Mouse (Mus musculus) midbrain, embryonic 10.5 days (tissue): ENCODE data around the gene Cby1. TPM values are rescaled to one million over a fixed set of nuclear protein-coding genes. Genes with fewer than 3 reads are reported as not detected.
"Not testable (repeated sequence)": the region's sequence is repeated elsewhere in the genome, so short reads cannot be mapped to it uniquely, and the experiment has no call there.

Experiments
- DNase-seq: peaks from one replicate; pipeline ENCODE4 v3.0.0-alpha.2; 2017; ENCODE audit warnings: low spot score
- H3K27ac ChIP-seq: fragments of 300-500 bp; sonication (generic); replicated peaks from 2 replicates; pipeline ENCODE4 v1.5.1; 2016; ENCODE audit warnings: mild to moderate bottlenecking
- H3K27me3 ChIP-seq: fragments of 300-500 bp; sonication (generic); 2 replicates; pipeline ENCODE4 v1.6.1; 2016; ENCODE audit warnings: low read depth, mild to moderate bottlenecking; ENCODE audit not compliant: poor library complexity, severe bottlenecking
- H3K36me3 ChIP-seq: fragments of 300-500 bp; sonication (generic); 2 replicates; pipeline ENCODE4 v1.6.1; 2016; ENCODE audit warnings: mild to moderate bottlenecking, moderate library complexity
- H3K4me1 ChIP-seq: fragments of 300-500 bp; sonication (generic); 2 replicates; pipeline ENCODE4 v1.6.1; 2016
- H3K4me3 ChIP-seq: fragments of 300-500 bp; sonication (generic); 2 replicates; pipeline ENCODE4 v1.5.1; 2016; ENCODE audit warnings: mild to moderate bottlenecking, moderate library complexity
- H3K9me3 ChIP-seq: fragments of 300-500 bp; sonication (generic); replicated peaks from 2 replicates; pipeline ENCODE4 v1.6.1; 2016; ENCODE audit warnings: mild to moderate bottlenecking
- WGBS: fragments of 180-500 bp; shearing (Covaris S2); methylation state at CpG from one replicate; pipeline ENCODE4 v1.1.7; 2016; 5-methylcytosine and 5-hydroxymethylcytosine counted together
- polyA plus RNA-seq: library from polyadenylated mRNA; unstranded; fragments of >200 nt; fragmentation: Nextera tagmentation; extraction: Ambion mirVana; gene quantifications from 2 replicates; pipeline ENCODE4 v1.2.1, GENCODE M21; 2016

Gene Cby1
- polyA plus RNA-seq, 1 experiment from 2014 or later: 89.1 TPM

GRCm38 (mm10) chr15:79651481-79651880 lies 7.5 kb upstream of the Cby1 start:
- H3K36me3 ChIP-seq: peaks cover 41% of the 10 kb centered on the region
- H3K27ac ChIP-seq: no peak overlapping the region
- H3K9me3 ChIP-seq: no peaks in the 10 kb centered on the region
- H3K27me3 ChIP-seq: no peaks in the 10 kb centered on the region
- H3K4me3 ChIP-seq: no peak overlapping the region
- 76% methylated on average over 4 of the region's 4 CpGs for WGBS
- no peak for DNase-seq
- H3K4me1 ChIP-seq: no peaks in the 10 kb centered on the region

GRCm38 (mm10) chr15:79656451-79656850 lies 2.5 kb upstream of the Cby1 start:
- H3K27me3 ChIP-seq: no peaks in the 10 kb centered on the region
- H3K36me3 ChIP-seq: peaks cover 18% of the 10 kb centered on the region
- no peak overlapping the region for H3K4me3 ChIP-seq
- 93% methylated on average over 14 of the region's 14 CpGs for WGBS
- no peak overlapping the region for H3K27ac ChIP-seq
- peaks cover 2% of the 10 kb centered on the region; the same call in 1 of the 2 replicates for H3K9me3 ChIP-seq
- H3K4me1 ChIP-seq: peaks cover 14% of the 10 kb centered on the region
- no peak for DNase-seq

- no peaks in the 10 kb centered on the region for H3K27me3 ChIP-seq
- H3K9me3 ChIP-seq: peaks cover 6% of the 10 kb centered on the region
- H3K4me1 ChIP-seq: peaks cover 14% of the 10 kb centered on the region
- H3K27ac ChIP-seq: peak overlapping the region; percentile 99
- peak; percentile 81 for DNase-seq
- 6% methylated on average over 16 of the region's 16 CpGs for WGBS
- peaks cover 24% of the 10 kb centered on the region for H3K36me3 ChIP-seq
- H3K4me3 ChIP-seq: peak overlapping the region; percentile 74
Observed at GRCm38 (mm10) chr15:79657837-79658530, 1.0 kb upstream of the Cby1 start.

GRCm38 (mm10) chr15:79661852-79662251 lies 2.9 kb downstream of the Cby1 start:
- H3K36me3 ChIP-seq: peaks cover 55% of the 10 kb centered on the region
- H3K27me3 ChIP-seq: no peaks in the 10 kb centered on the region
- H3K4me3 ChIP-seq: no peak overlapping the region
- DNase-seq: peak; percentile 28
- peaks cover 14% of the 10 kb centered on the region for H3K4me1 ChIP-seq
- H3K27ac ChIP-seq: no peak overlapping the region
- 71% methylated on average over 4 of the region's 4 CpGs for WGBS
- peaks cover 6% of the 10 kb centered on the region for H3K9me3 ChIP-seq

GRCm38 (mm10) chr15:79664666-79665065 lies 5.7 kb downstream of the Cby1 start:
- peaks cover 6% of the 10 kb centered on the region for H3K9me3 ChIP-seq
- no peaks in the 10 kb centered on the region for H3K27me3 ChIP-seq
- no peak overlapping the region for H3K27ac ChIP-seq
- peaks cover 68% of the 10 kb centered on the region for H3K36me3 ChIP-seq
- no peak overlapping the region for H3K4me3 ChIP-seq
- peaks cover 5% of the 10 kb centered on the region for H3K4me1 ChIP-seq
- no peak for DNase-seq
- 87% methylated on average over 8 of the region's 8 CpGs for WGBS

GRCm38 (mm10) chr15:79669195-79669594 lies 10.2 kb downstream of the Cby1 start:
- no peak overlapping the region for H3K27ac ChIP-seq
- H3K36me3 ChIP-seq: peaks cover 58% of the 10 kb centered on the region
- no peak for DNase-seq
- peaks cover 7% of the 10 kb centered on the region for H3K4me1 ChIP-seq
- no peaks in the 10 kb centered on the region for H3K9me3 ChIP-seq
- no peaks in the 10 kb centered on the region for H3K27me3 ChIP-seq
- WGBS: 75% methylated on average over 10 of the region's 10 CpGs
- no peak overlapping the region for H3K4me3 ChIP-seq

GRCm38 (mm10) chr15:79670249-79670971 lies 11.4 kb downstream of the Cby1 start, which contains the start of gene Tomm22:
Tomm22 (plus strand) TSS chr15:79670861.
- DNase-seq: peak; percentile 90
- Histone ChIP-seq H3K4me1 (peaks cover 7% of the 10 kb centered on the region), H3K27me3 (no peaks in the 10 kb centered on the region), H3K4me3 (peak within 1 kb of the TSS; percentile 84), H3K27ac (peak within 1 kb of the TSS; percentile 87), H3K36me3 (peaks cover 66% of the 10 kb centered on the region), H3K9me3 (no peaks in the 10 kb centered on the region)
- 22% methylated on average over 33 of the region's 33 CpGs for WGBS

- H3K9me3 ChIP-seq: no peaks in the 10 kb centered on the region
- H3K36me3 ChIP-seq: peaks cover 65% of the 10 kb centered on the region
- no peak for DNase-seq
- H3K4me1 ChIP-seq: peaks cover 7% of the 10 kb centered on the region
- under 1% methylated on average over 37 of the region's 37 CpGs for WGBS
- H3K4me3 ChIP-seq: peak overlapping the region; percentile 84
- H3K27ac ChIP-seq: peak overlapping the region; percentile 87
- no peaks in the 10 kb centered on the region for H3K27me3 ChIP-seq
Observed at GRCm38 (mm10) chr15:79670972-79671299, 11.9 kb downstream of the Cby1 start.

- Histone ChIP-seq H3K4me3 (peak overlapping the region; percentile 84), H3K36me3 (peaks cover 65% of the 10 kb centered on the region)
- H3K4me1 ChIP-seq, H3K9me3 ChIP-seq, DNase-seq, H3K27me3 ChIP-seq, H3K27ac ChIP-seq: not testable (repeated sequence)
- 88% methylated on average over 11 of the region's 11 CpGs for WGBS
Observed at GRCm38 (mm10) chr15:79671828-79672348, 12.9 kb downstream of the Cby1 start.

GRCm38 (mm10) chr15:79677936-79678335 lies 18.9 kb downstream of the Cby1 start:
- Histone ChIP-seq H3K4me1 (peaks cover 5% of the 10 kb centered on the region; the same call in 1 of the 2 replicates), H3K27me3 (no peaks in the 10 kb centered on the region), H3K27ac (no peak overlapping the region), H3K9me3 (no peaks in the 10 kb centered on the region), H3K4me3 (no peak overlapping the region), H3K36me3 (peaks cover 57% of the 10 kb centered on the region)
- WGBS: 88% methylated on average over 2 of the region's 2 CpGs
- DNase-seq: no peak

GRCm38 (mm10) chr15:79681973-79682372 lies 23.0 kb downstream of the Cby1 start:
- Histone ChIP-seq H3K4me1 (peaks cover 45% of the 10 kb centered on the region), H3K27ac (no peak overlapping the region), H3K4me3 (no peak overlapping the region), H3K36me3 (peaks cover 18% of the 10 kb centered on the region), H3K27me3 (no peaks in the 10 kb centered on the region), H3K9me3 (no peaks in the 10 kb centered on the region)
- no peak for DNase-seq
- 95% methylated on average over 4 of the region's 4 CpGs for WGBS

GRCm38 (mm10) chr15:79683146-79683545 lies 24.1 kb downstream of the Cby1 start:
- Histone ChIP-seq H3K27ac (no peak overlapping the region), H3K36me3 (peaks cover 10% of the 10 kb centered on the region), H3K27me3 (no peaks in the 10 kb centered on the region), H3K9me3 (no peaks in the 10 kb centered on the region), H3K4me1 (peaks cover 45% of the 10 kb centered on the region), H3K4me3 (no peak overlapping the region)
- no peak for DNase-seq
- WGBS: 90% methylated on average over 6 of the region's 6 CpGs
